Mouse (Mus musculus): ENCODE data around the gene 4933416C03Rik.

Gene 4933416C03Rik

GRCm38 (mm10) chr10:116078636-116079035 lies 35.1 kb downstream of the 4933416C03Rik start:
- DNase-seq (ENCODE audit: low spot score): no peak

GRCm38 (mm10) chr10:116075954-116076353 lies 37.8 kb downstream of the 4933416C03Rik start:
- no peak for DNase-seq (ENCODE audit: low spot score)
